Mouse (Mus musculus) megakaryocyte, embryonic 14.5 days (primary cell): ENCODE results near the gene Eya4.

Source experiments
- FLI1 ChIP-seq: IDR thresholded peaks from 2 replicates; pipeline ENCODE4 v1.6.1; 2012; ENCODE audit warnings: low read length, inconsistent platforms, mixed read lengths
- GATA1 ChIP-seq: IDR thresholded peaks from 3 replicates; pipeline ENCODE4 v1.6.1; 2012; ENCODE audit warnings: mixed read lengths, low read length, inconsistent platforms, borderline replicate concordance

DNA sequence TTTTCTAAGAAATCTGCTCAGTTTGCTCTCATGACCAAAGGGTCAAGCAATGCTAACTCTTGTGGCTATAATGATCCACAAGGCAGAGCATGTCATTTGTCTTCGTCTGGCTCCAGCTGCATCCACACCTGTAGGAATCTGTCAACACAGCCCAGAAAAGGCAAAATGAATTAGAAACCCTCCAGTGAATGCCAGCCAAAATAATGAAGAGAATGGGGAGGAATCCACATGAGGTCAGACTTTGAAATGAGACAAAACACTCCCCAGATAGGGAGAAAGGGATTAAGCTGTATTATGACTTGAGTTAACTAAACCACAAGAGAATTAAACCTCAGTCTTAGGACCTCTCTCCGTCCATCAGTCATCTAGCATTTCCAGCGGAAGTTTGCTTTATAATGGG, 130.2 kb downstream of the Eya4 start:
- TF ChIP-seq GATA1 (no peak), FLI1 (no peak)
